Mouse (Mus musculus) liver, adult 2 months (tissue): Measurements from ENCODE around the gene Atp5j. TPM values are rescaled to one million over a fixed set of nuclear protein-coding genes. Genes with fewer than 3 reads are reported as not detected.

Source experiments
- DNase-seq: peaks from one replicate; pipeline ENCODE4 v3.0.0-alpha.2; 2011; ENCODE audit warnings: low read depth, low spot score; ENCODE audit errors: extremely low read depth
- H3K27ac ChIP-seq: fragments of 200-500 bp; replicated peaks from 2 replicates; pipeline ENCODE4 v1.5.1; 2012; ENCODE audit warnings: low read depth, mild to moderate bottlenecking, control low read depth, inconsistent platforms, low read length; ENCODE audit not compliant: insufficient read depth
- H3K27me3 ChIP-seq: fragments of 200-500 bp; 2 replicates; pipeline ENCODE4 v1.6.1; 2012; ENCODE audit warnings: mild to moderate bottlenecking, moderate library complexity, low read length, inconsistent platforms; ENCODE audit not compliant: control insufficient read depth, insufficient read depth
- H3K36me3 ChIP-seq: fragments of 200-500 bp; 2 replicates; pipeline ENCODE4 v1.6.1; 2012; ENCODE audit warnings: low read length, inconsistent platforms; ENCODE audit not compliant: control insufficient read depth, insufficient read depth
- H3K4me1 ChIP-seq: fragments of 200-500 bp; 2 replicates; pipeline ENCODE4 v1.6.1; 2011; ENCODE audit warnings: low read length; ENCODE audit not compliant: control insufficient read depth, insufficient read depth
- H3K4me3 ChIP-seq: fragments of 200-500 bp; 2 replicates; pipeline ENCODE4 v1.5.1; 2011; ENCODE audit warnings: low read depth, mild to moderate bottlenecking, control low read depth, low read length, moderate library complexity; ENCODE audit not compliant: insufficient read depth
- H3K79me2 ChIP-seq: fragments of 200-500 bp; 2 replicates; pipeline ENCODE4 v1.6.1; 2012; ENCODE audit warnings: inconsistent platforms, mild to moderate bottlenecking, low read length, moderate library complexity; ENCODE audit not compliant: control insufficient read depth, insufficient read depth
- H3K9ac ChIP-seq: fragments of 200-500 bp; 2 replicates; pipeline ENCODE4 v1.6.1; 2012; ENCODE audit warnings: low read depth, mild to moderate bottlenecking, control low read depth, inconsistent platforms, low read length
- CTCF ChIP-seq: fragments of 200-500 bp; IDR thresholded peaks from 2 replicates; pipeline ENCODE4 v1.5.1; 2011; ENCODE audit warnings: low read depth, low read length, control low read depth
- POLR2A ChIP-seq: fragments of 200-500 bp; IDR thresholded peaks from 2 replicates; pipeline ENCODE4 v1.6.1; 2011; ENCODE audit warnings: low read length, control low read depth; ENCODE audit not compliant: insufficient read depth; ENCODE audit errors: extremely low read depth
- WGBS: fragments of 180-500 bp; shearing (Covaris S2); methylation state at CpG from one replicate; pipeline ENCODE4 v1.1.7; 2018; 5-methylcytosine and 5-hydroxymethylcytosine counted together
- polyA plus RNA-seq: library from polyadenylated mRNA; depleted of rRNA; stranded (reverse); fragments of >200 nt; gene quantifications from 2 replicates; pipeline ENCODE4 v1.2.3, GENCODE M21; 2012; rRNA removed
- total RNA-seq: library from RNA; depleted of rRNA; stranded (reverse); fragments of >200 nt; gene quantifications from 2 replicates; pipeline ENCODE4 v1.2.3, GENCODE M21; 2014; rRNA removed

Gene Atp5j
- total and polyA plus RNA-seq, 2 experiments, result 196 to 354 TPM

- no peak overlapping the region for H3K27ac ChIP-seq
- TF ChIP-seq CTCF (no peak), POLR2A (no peak)
- H3K27me3 ChIP-seq, result 0 out of 2 replicates have a peak, but pooled peaks cover 4% of the 10 kb centered on the region
- H3K4me1 ChIP-seq, result peaks cover 4% of the 10 kb centered on the region; the same call in 1 of the 2 replicates
- H3K9ac ChIP-seq, result no peak overlapping the region
- WGBS, result 92% methylated on average over 6 of the region's 6 CpGs
- H3K36me3 ChIP-seq, result no peaks in the 10 kb centered on the region; the same call in 1 of the 2 replicates
- DNase-seq, result no peak
- H3K4me3 ChIP-seq, result no peak overlapping the region
- H3K79me2 ChIP-seq, result no peaks in the 10 kb centered on the region
Measured at GRCm38 (mm10) chr16:84778431-84778830, 57.0 kb downstream of the Atp5j start.

Other genes starting within 250 kb of the Atp5j start
- 36.9 and 40.1 TPM in 2 replicates for gene Mrpl39, start 99.9 kb downstream of the Atp5j start, total RNA-seq
- 47.8 and 55.9 TPM in 2 replicates for gene Mrpl39, start 99.9 kb downstream of the Atp5j start, polyA plus RNA-seq
- gene Jam2, start 61.5 kb downstream of the Atp5j start, total RNA-seq, result 5.0 and 9.8 TPM in 2 replicates
- gene Jam2, start 61.5 kb downstream of the Atp5j start, polyA plus RNA-seq, result 2.3 and 2.4 TPM in 2 replicates
- 32.3 and 36.4 TPM in 2 replicates for gene Gabpa, start 700 bp downstream of the Atp5j start, total RNA-seq
- gene Gabpa, start 700 bp downstream of the Atp5j start, polyA plus RNA-seq, result 5.8 and 6.7 TPM in 2 replicates